Mouse (Mus musculus) adrenal gland, postnatal 14 days (tissue): Measurements from ENCODE around the gene Vamp2. TPM values are rescaled to one million over a fixed set of nuclear protein-coding genes. Genes with fewer than 3 reads are reported as not detected.
"Not testable (repeated sequence)": the region's sequence is repeated elsewhere in the genome, so short reads cannot be mapped to it uniquely, and the experiment has no call there.

Source experiments
- DNase-seq: peaks from one replicate; pipeline ENCODE4 v3.0.0; 2021; ENCODE audit warnings: mixed read lengths
- total RNA-seq: library from RNA; stranded (reverse); gene quantifications from 2 replicates; pipeline ENCODE4 v1.2.3, GENCODE M21; 2021

The Vamp2 gene
- total RNA-seq, 1 experiment from 2014 or later: 111 TPM

- DNase-seq: peak; percentile 15
Observed at GRCm38 (mm10) chr11:69080855-69081222, 7.5 kb upstream of the Vamp2 start.

- DNase-seq: peak; percentile 2
Observed at GRCm38 (mm10) chr11:69081613-69082012, 6.7 kb upstream of the Vamp2 start.

GRCm38 (mm10) chr11:69085608-69086007, 2.7 kb upstream of the Vamp2 start:
- peak; percentile 2 for DNase-seq

GRCm38 (mm10) chr11:69086390-69086789, 1.9 kb upstream of the Vamp2 start:
- peak; percentile 7 for DNase-seq

- DNase-seq: peak; percentile 49
Observed at GRCm38 (mm10) chr11:69087082-69087481, 1.2 kb upstream of the Vamp2 start.

GRCm38 (mm10) chr11:69087597-69087996, 693 bp upstream of the Vamp2 start:
- peak; percentile 2 for DNase-seq

- peak; percentile 16 for DNase-seq
Observed at GRCm38 (mm10) chr11:69088856-69089615, 746 bp downstream of the Vamp2 start.

- peak; percentile 70 for DNase-seq
Observed at GRCm38 (mm10) chr11:69089616-69090290, 1.5 kb downstream of the Vamp2 start.

- DNase-seq: peak; percentile 2
Observed at GRCm38 (mm10) chr11:69090367-69090766, 2.1 kb downstream of the Vamp2 start.

GRCm38 (mm10) chr11:69091566-69092385, 3.5 kb downstream of the Vamp2 start:
- DNase-seq: no peak

- peak; percentile 92 for DNase-seq
Observed at GRCm38 (mm10) chr11:69092386-69092751, 4.1 kb downstream of the Vamp2 start.

- peak; percentile 27 for DNase-seq
Observed at GRCm38 (mm10) chr11:69092871-69093270, 4.6 kb downstream of the Vamp2 start.

- not testable (repeated sequence) for DNase-seq
Observed at GRCm38 (mm10) chr11:69093856-69094255, 5.6 kb downstream of the Vamp2 start.

GRCm38 (mm10) chr11:69094697-69095429, 6.6 kb downstream of the Vamp2 start, which contains the start of gene Per1:
TSS of gene Per1 (plus strand) at chr11:69095217.
- DNase-seq: peak; percentile 98

GRCm38 (mm10) chr11:69095511-69096231, 7.4 kb downstream of the Vamp2 start:
- DNase-seq: peak; percentile 66

GRCm38 (mm10) chr11:69096360-69096986, 8.2 kb downstream of the Vamp2 start:
- DNase-seq: peak; percentile 20

GRCm38 (mm10) chr11:69096987-69097900, 9.0 kb downstream of the Vamp2 start:
- peak; percentile 100 for DNase-seq

GRCm38 (mm10) chr11:69098039-69098761, 9.9 kb downstream of the Vamp2 start:
- DNase-seq: peak; percentile 30

GRCm38 (mm10) chr11:69098762-69099091, 10.4 kb downstream of the Vamp2 start:
- peak; percentile 99 for DNase-seq
